Mouse (Mus musculus) megakaryocyte, embryonic 14.5 days (primary cell): ENCODE measurements at regions not wholly inside any gene's neighbourhood (a gene's known extent, or its start where the extent isn't known, plus 50 kb on each side); places are given as distances from the start of the nearest gene placed in this dataset.

ENCODE experiments used
- H3K27me3 ChIP-seq: replicated peaks from 2 replicates; pipeline ENCODE3; 2012; ENCODE audit warnings: inconsistent platforms
- H3K36me3 ChIP-seq: replicated peaks from 2 replicates; pipeline ENCODE3; 2012; ENCODE audit warnings: low read length, inconsistent platforms, mixed read lengths
- H3K4me1 ChIP-seq: 2 replicates; pipeline ENCODE4 v1.6.1; 2012; ENCODE audit warnings: inconsistent platforms
- H3K4me3 ChIP-seq: replicated peaks from 2 replicates; pipeline ENCODE3; 2012; ENCODE audit warnings: moderate library complexity, mild to moderate bottlenecking, inconsistent platforms
- H3K9me3 ChIP-seq: 2 replicates; pipeline ENCODE4 v1.6.1; 2012; ENCODE audit warnings: inconsistent platforms
- FLI1 ChIP-seq: IDR thresholded peaks from 2 replicates; pipeline ENCODE4 v1.6.1; 2012; ENCODE audit warnings: low read length, inconsistent platforms, mixed read lengths
- GATA1 ChIP-seq: IDR thresholded peaks from 3 replicates; pipeline ENCODE4 v1.6.1; 2012; ENCODE audit warnings: mixed read lengths, low read length, inconsistent platforms, borderline replicate concordance

DNA sequence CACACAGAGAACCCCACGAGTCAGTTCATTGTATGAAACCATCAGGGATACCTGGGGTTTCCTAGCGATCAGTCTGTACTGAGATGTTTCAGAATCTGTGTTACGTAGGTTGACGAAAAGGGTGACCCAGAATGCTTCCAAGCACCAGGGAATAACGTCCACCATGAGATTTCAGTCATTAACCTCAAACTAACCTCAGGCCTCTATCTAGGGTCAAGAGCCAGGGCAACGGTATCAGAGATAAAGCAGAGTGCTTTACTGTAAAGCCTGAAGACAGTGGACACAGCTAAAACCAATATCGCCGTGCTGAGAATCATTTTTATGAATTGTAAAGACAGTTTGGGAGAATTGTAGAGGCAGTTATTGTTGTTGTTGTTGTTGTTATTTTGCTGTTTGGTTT is 52.9 kb upstream of the Errfi1 start:
- no peaks in the 10 kb centered on the region for H3K9me3 ChIP-seq
- TF ChIP-seq FLI1 = no peak
- TF ChIP-seq GATA1 = no peak
- H3K4me3 ChIP-seq = no peak overlapping the region
- H3K36me3 ChIP-seq = no peaks in the 10 kb centered on the region
- peaks cover 73% of the 10 kb centered on the region for H3K27me3 ChIP-seq
- H3K4me1 ChIP-seq = no peaks in the 10 kb centered on the region; the same call in 1 of the 2 replicates

DNA sequence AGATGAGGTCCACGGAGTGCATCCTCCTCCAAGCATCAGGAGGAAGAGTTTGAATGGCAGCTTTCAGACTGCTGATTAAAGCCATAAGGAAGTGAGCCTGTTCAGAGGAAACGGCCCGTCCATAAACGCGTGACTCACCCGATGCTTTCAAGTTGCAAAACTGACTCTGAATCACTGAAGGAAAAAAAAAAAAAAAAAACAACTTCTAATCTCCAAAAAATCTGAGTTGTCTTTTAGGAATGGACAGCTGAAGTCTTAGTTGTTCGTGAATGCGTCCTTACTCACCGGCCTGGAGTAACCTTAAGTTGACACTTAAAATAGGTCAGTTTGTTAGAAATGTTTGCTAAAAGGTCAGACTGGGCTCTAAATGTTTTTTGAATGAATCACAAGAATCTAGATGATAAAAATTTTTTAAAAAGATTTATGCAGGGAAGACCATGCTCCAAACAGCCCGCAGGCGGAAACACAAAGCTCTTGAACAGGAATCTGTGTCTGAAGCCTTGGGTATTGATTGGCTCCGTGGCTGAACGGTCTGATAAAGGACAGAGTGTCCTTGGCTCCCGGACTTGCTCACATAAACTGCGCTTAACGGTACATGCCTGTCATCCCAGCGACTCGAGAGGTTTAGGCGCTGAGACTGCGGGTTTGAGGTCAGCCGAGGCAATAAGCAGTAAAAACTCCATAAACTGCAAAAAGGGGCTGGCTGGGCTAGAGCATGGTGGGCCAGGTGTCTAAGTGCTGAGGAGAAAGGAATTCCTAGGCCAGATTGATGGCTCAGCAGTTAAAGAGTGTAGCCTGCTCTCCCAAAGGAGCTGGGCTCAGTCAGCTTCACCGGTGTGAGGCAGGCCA is 53.9 kb upstream of the Errfi1 start:
- no peaks in the 10 kb centered on the region for H3K36me3 ChIP-seq
- no peak overlapping the region for H3K4me3 ChIP-seq
- peaks cover 77% of the 10 kb centered on the region for H3K27me3 ChIP-seq
- no peaks in the 10 kb centered on the region for H3K9me3 ChIP-seq
- H3K4me1 ChIP-seq = no peaks in the 10 kb centered on the region; the same call in none of the 2 replicates
- TF ChIP-seq FLI1 = no peak
- no peak for TF ChIP-seq GATA1

DNA sequence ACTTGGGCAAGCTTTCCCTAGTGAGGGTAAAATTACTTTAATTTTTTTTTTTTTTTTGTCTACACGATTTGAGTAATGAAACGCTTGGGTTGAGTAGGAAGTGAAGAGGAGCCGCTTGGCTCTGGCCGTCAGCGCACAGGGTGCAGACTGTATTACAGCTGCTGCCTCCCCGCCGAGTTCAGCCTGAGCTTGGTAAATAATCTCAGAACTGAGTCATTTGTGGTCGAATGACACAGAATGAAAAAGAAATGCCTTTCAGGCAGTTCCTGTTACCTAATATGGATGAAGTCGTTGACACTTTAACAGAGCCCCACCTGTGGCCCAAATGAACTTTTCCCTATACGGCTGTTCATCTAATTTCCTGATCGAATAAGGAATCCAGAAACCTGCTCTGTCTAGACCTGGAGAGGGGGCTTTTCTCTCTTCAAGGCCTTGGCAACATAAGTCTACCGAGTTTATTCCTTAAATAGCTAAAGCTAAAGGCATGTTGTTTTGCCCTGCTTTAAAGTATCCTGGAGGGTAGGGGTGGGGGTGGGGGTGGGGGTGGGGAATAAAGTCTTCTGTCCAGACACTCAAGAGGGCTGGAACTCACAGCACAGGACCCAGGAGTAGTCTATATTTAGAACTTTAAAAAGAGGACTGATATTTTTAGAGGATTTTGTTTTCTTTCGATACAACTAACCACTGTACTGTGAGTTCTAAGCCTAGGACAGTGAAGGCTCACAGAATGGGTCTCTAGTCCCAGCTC is 54.8 kb upstream of the Errfi1 start:
- TF ChIP-seq FLI1 (no peak), GATA1 (no peak)
- Histone ChIP-seq H3K36me3 (no peaks in the 10 kb centered on the region), H3K9me3 (no peaks in the 10 kb centered on the region), H3K27me3 (peaks cover 76% of the 10 kb centered on the region), H3K4me3 (no peak overlapping the region), H3K4me1 (no peaks in the 10 kb centered on the region; the same call in none of the 2 replicates)

DNA sequence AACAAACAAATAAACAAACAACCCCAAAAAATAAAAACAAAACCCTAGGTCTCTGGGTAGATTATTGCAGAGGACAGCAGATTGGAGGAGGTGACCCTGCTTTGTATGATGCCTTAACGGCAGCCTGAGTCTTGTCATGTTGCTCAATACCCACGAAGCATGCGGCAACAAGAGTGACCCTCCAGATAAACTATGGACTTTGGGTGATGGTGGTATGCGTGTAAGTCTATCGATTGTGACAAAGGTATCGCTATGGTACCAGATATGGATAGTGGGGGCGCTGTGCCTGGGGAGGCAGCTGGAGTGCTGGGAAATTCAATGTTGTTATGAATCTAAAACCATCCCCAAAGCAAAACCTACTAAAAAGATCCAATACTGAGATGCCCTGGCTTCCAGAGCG is 55.4 kb upstream of the Errfi1 start:
- TF ChIP-seq GATA1 = no peak
- no peak for TF ChIP-seq FLI1
- no peak overlapping the region for H3K4me3 ChIP-seq

DNA sequence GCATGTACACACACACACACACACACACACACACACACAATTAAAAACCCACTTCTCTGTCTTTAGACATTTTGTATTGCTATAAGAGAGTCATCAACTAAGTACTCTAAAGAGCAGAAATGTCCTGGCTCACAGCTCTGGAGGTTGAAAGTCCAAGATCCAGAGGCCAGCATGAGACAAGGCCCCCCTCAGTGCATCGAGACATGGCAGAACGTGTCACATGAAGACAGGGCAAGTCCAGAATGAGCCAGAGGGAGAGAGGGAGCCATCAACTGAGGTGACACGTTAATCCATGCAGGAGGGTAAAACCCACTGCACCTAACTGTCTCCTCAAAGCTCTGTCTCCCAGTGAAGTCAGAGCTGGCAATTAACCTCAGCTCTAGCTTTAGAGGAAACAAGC is 56.7 kb upstream of the Errfi1 start:
- Histone ChIP-seq H3K27me3 (peaks cover 77% of the 10 kb centered on the region), H3K9me3 (no peaks in the 10 kb centered on the region), H3K4me1 (no peaks in the 10 kb centered on the region; the same call in none of the 2 replicates), H3K36me3 (no peaks in the 10 kb centered on the region), H3K4me3 (no peak overlapping the region)
- TF ChIP-seq FLI1 (no peak), GATA1 (no peak)

More for the DNA sequence above, 55.4 kb upstream of the Errfi1 start:
- Histone ChIP-seq H3K36me3 (no peaks in the 10 kb centered on the region), H3K4me1 (no peaks in the 10 kb centered on the region; the same call in none of the 2 replicates), H3K9me3 (no peaks in the 10 kb centered on the region), H3K27me3 (peaks cover 73% of the 10 kb centered on the region)

DNA sequence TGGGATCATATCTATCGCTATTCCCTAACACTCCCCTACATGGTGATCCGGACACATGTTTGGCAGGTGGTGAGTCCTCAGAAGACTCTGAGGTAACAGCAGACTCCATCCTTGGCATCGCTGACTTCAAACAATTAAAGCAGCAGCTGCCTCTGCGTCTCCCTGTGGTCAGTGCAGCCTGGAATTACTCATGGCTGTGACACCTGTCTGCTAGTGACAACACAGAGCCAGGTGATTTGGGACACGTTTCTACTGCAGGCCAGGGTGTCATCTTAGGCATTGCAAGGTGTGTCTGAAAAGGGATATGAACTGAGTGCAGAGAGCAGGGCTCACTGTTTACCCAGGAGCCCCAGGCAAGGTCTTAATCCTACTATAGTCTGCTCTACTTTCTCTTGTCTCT is 58.8 kb upstream of the Errfi1 start:
- Histone ChIP-seq H3K9me3 (no peaks in the 10 kb centered on the region), H3K4me1 (no peaks in the 10 kb centered on the region; the same call in none of the 2 replicates), H3K27me3 (peaks cover 67% of the 10 kb centered on the region), H3K36me3 (no peaks in the 10 kb centered on the region), H3K4me3 (no peak overlapping the region)
- TF ChIP-seq GATA1 = no peak
- no peak for TF ChIP-seq FLI1

DNA sequence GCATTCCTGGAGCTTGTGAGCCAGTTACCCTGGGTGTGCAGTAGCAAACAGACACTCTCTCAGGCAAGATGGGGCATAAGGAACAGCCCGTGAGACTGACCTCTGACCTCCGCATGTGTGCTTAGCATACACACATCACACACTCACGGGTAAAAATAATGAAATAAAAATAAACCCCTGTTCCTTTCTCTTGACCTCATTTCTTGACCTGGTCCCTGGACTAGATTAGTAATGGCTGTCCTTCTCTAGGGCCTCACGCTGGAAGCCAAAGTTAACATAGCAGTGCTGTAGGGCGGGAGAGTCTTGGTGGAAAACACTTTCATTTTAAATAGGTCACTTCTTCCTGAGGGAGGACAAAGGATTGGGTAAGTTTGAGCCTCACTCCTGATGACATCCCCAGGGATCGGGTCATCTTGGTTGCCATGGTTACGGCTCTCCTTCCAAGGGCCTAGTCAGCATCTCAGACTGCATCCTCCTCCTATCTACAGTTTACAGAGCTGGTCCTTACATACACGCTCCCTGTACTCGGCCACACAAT is 59.4 kb upstream of the Errfi1 start:
- Histone ChIP-seq H3K4me3 (no peak overlapping the region), H3K9me3 (no peaks in the 10 kb centered on the region), H3K4me1 (no peaks in the 10 kb centered on the region; the same call in none of the 2 replicates), H3K27me3 (peaks cover 66% of the 10 kb centered on the region), H3K36me3 (no peaks in the 10 kb centered on the region)
- no peak for TF ChIP-seq FLI1
- TF ChIP-seq GATA1 = no peak

DNA sequence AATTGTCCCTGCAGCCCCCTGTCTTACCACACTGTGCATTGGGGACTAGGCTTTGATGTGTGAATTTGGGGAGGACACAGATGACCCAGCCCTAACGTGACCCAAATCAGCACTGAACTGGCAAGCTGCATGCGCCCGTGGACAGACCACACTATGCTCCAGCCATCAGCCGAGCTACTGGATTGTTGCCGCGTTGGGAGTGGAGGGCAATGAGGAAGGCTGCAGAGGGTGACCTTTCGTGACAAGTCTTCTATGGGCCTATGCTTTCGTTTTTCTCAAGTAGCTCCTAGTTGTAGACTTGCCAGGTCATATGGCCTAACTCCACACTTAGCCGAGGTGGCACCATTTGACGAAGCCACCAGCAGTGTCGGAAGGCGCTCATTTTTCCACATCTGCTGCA is 60.6 kb upstream of the Errfi1 start:
- Histone ChIP-seq H3K9me3 (no peaks in the 10 kb centered on the region), H3K4me3 (no peak overlapping the region), H3K4me1 (no peaks in the 10 kb centered on the region; the same call in 1 of the 2 replicates), H3K27me3 (peaks cover 66% of the 10 kb centered on the region), H3K36me3 (no peaks in the 10 kb centered on the region)
- TF ChIP-seq GATA1 = no peak
- no peak for TF ChIP-seq FLI1

DNA sequence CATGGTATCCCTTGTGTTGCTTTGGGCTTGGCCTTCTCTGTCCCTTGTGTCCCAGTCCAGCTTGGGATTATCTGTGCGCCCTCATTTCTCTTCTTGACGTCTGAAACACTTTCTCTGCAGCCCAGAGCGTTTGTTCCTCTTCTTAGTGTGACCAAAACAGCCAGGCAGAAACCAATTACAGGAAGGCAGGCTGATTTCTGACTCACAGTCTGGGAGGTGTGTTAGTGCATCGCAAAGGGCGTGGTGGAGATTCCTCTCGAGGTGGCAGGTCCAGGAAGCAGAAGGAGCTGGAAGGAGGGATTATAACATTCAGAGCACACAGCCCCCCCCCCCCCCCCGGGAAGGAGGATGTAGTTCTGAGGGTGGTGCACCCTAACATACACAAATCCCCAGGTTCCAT is 64.6 kb upstream of the Errfi1 start:
- H3K4me3 ChIP-seq = no peak overlapping the region
- no peaks in the 10 kb centered on the region for H3K4me1 ChIP-seq
- no peaks in the 10 kb centered on the region for H3K36me3 ChIP-seq
- H3K9me3 ChIP-seq = no peaks in the 10 kb centered on the region
- TF ChIP-seq FLI1 (no peak), GATA1 (no peak)
- H3K27me3 ChIP-seq = peaks cover 40% of the 10 kb centered on the region
